Mouse (Mus musculus) effector memory CD4-positive, alpha-beta T cell, adult 7 months (primary cell): ENCODE results near the gene Edf1. TPM values are rescaled to one million over a fixed set of nuclear protein-coding genes. Genes with fewer than 3 reads are reported as not detected.

ENCODE experiments used
- polyA plus RNA-seq: library from polyadenylated mRNA; unstranded; fragments of 100-300 nt; shearing (Covaris generic); gene quantifications from one replicate; pipeline ENCODE4 v1.2.1, GENCODE M21; 2017

Gene Edf1
- polyA plus RNA-seq, result 237 TPM

GRCm38 (mm10) chr2:25557221-25557963 lies at the start of gene Edf1:
TSS of gene Edf1 (plus strand) at chr2:25557847.

GRCm38 (mm10) chr2:25546811-25547491 lies 10.7 kb upstream of the Edf1 start, which contains the start of gene Traf2:
TSS of gene Traf2 (minus strand) at chr2:25546940.

DNA sequence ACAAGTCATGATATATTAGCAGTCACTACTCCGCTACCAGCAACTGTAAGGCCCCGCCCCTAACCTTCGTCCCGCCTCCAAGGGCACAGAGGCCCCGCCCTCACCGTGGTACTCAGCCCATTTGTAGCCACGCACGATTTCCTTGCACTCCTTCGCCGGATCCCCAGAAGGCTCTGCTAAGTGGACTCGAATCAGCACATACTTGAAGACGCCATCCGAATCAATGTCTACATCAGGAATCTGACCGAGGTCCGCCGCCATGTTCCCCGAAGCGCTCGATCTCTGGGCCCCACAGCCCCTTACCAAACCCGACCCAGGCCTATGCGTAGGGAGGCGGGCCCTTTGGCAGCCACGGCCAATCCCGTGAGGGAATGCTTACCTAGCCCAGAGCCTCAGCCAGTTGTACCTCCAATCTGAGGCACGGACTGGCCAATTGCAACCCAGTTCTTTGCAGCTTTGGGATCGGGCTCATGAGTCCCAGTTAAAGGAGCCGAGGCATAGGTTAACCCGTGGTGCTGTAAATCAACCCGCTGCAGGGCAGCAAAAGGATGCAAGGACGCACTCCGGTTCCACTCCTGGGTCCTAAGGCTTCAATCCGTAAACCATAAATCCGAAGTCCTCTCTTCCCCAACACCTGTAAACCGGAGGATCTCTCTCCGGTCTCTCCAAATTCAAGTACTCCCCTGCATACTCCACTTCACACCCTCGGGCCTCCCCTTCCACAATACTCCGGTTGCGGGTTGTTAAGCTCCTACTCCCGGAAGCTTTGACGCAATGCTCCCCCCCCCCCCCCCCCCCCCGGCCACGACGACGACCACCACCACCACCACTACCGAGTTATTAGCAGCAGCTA lies 17.2 kb downstream of the Edf1 start, which contains the start of the genes Mamdc4 and Phpt1:
Mamdc4 (minus strand) TSS at position 267 of the 853 bp plus-strand sequence.
Phpt1 (minus strand) TSS at position 646 of the 853 bp plus-strand sequence.

GRCm38 (mm10) chr2:25581294-25581864 lies 23.7 kb downstream of the Edf1 start, which contains the start of gene Ajm1:
TSS of gene Ajm1 (minus strand) at chr2:25581757.

DNA sequence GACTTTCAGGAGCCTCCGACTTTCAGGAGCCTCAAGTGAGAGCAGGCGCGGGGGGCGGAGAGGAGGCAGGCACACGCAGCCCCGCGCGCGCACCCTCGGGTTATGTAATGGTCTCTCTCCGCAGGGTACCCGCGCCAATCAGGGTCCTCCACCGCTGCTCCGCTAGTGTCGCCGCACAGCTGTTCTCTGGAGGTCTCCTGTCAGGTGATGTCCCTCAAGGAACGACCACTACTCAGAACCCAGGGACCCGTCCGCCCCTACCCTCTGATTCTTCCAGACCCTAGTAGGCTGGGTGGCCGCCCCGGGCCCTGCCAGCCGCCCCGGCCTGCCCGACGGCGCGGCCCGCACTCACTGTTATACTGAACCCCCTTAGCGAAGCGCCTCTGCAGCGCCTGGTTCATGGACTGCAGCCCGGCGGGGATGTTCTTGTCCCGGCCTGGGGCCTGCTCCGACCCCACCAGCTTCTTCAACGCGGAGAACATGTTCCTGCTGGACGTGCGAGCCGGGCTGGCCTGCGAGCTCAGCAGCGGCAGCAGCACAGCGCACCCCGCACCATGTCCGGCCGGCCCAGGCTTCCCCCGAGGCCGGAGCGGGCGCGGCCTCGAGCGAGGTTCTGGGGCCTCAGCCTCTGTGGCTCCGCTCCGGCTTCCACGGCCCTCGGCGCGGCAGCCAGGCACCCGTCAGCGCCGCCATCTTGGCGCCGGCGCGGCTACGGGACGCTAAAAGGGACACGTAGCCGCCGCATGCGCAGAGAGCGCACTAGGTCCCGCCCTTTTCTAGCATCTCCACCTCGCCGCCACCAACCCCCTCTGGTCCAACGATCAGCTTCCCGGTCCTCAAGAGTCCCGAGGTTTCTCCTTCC lies 50.3 kb downstream of the Edf1 start, which contains the start of gene Rabl6:
Rabl6 (minus strand) TSS at position 761 of the 862 bp plus-strand sequence.

Other genes with a start within 250 kb of the Edf1 start
- not detected for gene Grin1, start 238.7 kb upstream of the Edf1 start, polyA plus RNA-seq
- gene Man1b1, start 225.5 kb upstream of the Edf1 start, polyA plus RNA-seq, result 25.5 TPM
- gene Dpp7, start 201.5 kb upstream of the Edf1 start, polyA plus RNA-seq, result 12.7 TPM
- gene Uap1l1, start 192.2 kb upstream of the Edf1 start, polyA plus RNA-seq, result 23.4 TPM
- not detected for gene Sapcd2, start 185.5 kb upstream of the Edf1 start, polyA plus RNA-seq
- gene Entpd2, start 162.0 kb upstream of the Edf1 start, polyA plus RNA-seq, result not detected
- 2.1 TPM for gene Npdc1, start 158.5 kb upstream of the Edf1 start, polyA plus RNA-seq
- gene Fut7, start 134.6 kb upstream of the Edf1 start, polyA plus RNA-seq, result 0.26 TPM
- 51.3 TPM for gene Abca2, start 129.1 kb upstream of the Edf1 start, polyA plus RNA-seq
- gene Clic3, start 101.0 kb upstream of the Edf1 start, polyA plus RNA-seq, result 1.0 TPM
- 50.2 TPM for gene Paxx, start 96.8 kb upstream of the Edf1 start, polyA plus RNA-seq
- gene Ptgds, start 87.8 kb upstream of the Edf1 start, polyA plus RNA-seq, result not detected
- not detected for gene Lcn12, start 63.9 kb upstream of the Edf1 start, polyA plus RNA-seq
- gene Fbxw5, start 57.1 kb upstream of the Edf1 start, polyA plus RNA-seq, result 71.7 TPM
- gene C8g, start 56.1 kb upstream of the Edf1 start, polyA plus RNA-seq, result 4.6 TPM
- gene Traf2, start 10.9 kb upstream of the Edf1 start, polyA plus RNA-seq, result 81.5 TPM
- gene Mamdc4, start 17.0 kb downstream of the Edf1 start, polyA plus RNA-seq, result 1.4 TPM
- gene Phpt1, start 17.4 kb downstream of the Edf1 start, polyA plus RNA-seq, result 49.8 TPM
- gene Ajm1, start 23.9 kb downstream of the Edf1 start, polyA plus RNA-seq, result 1.1 TPM
- 33.1 TPM for gene Rabl6, start 50.7 kb downstream of the Edf1 start, polyA plus RNA-seq
- 0.22 TPM for gene Ccdc183, start 59.8 kb downstream of the Edf1 start, polyA plus RNA-seq
- gene Tmem141, start 64.2 kb downstream of the Edf1 start, polyA plus RNA-seq, result 4.9 TPM
- not detected for gene Fcna, start 70.2 kb downstream of the Edf1 start, polyA plus RNA-seq
- not detected for gene Lcn8, start 95.3 kb downstream of the Edf1 start, polyA plus RNA-seq
- gene Lcn5, start 100.1 kb downstream of the Edf1 start, polyA plus RNA-seq, result not detected
- not detected for gene Lcn6, start 118.9 kb downstream of the Edf1 start, polyA plus RNA-seq
- gene Lcn10, start 124.9 kb downstream of the Edf1 start, polyA plus RNA-seq, result 0.46 TPM
- not detected for gene Obp2a, start 142.2 kb downstream of the Edf1 start, polyA plus RNA-seq
- 23.6 TPM for gene Bmyc, start 148.9 kb downstream of the Edf1 start, polyA plus RNA-seq
- gene Obp2b, start 179.2 kb downstream of the Edf1 start, polyA plus RNA-seq, result not detected
- not detected for gene Lcn3, start 207.7 kb downstream of the Edf1 start, polyA plus RNA-seq
- gene Lcn11, start 219.2 kb downstream of the Edf1 start, polyA plus RNA-seq, result not detected
- not detected for gene Gm13539, start 224.4 kb downstream of the Edf1 start, polyA plus RNA-seq